Mouse (Mus musculus) embryonic facial prominence, embryonic 14.5 days (tissue): ENCODE data around the gene Fndc1. TPM values are rescaled to one million over a fixed set of nuclear protein-coding genes. Genes with fewer than 3 reads are reported as not detected.
A peak's percentile ranks its signal among the peaks of the same experiment; 100 is the strongest.

Source experiments
- ATAC-seq: fragments of 200-750 bp; cut with Nextera tagmentation; 2 replicates; pipeline ENCODE4 v1.8.0; 2017; ENCODE audit warnings: low read depth, moderate number of reproducible peaks, moderate TSS enrichment
- DNase-seq: peaks from one replicate; pipeline ENCODE4 v3.0.0-alpha.2; 2015; ENCODE audit warnings: low spot score
- H3K27ac ChIP-seq: fragments of 300-500 bp; sonication (generic); replicated peaks from 2 replicates; pipeline ENCODE4 v1.5.1; 2014; ENCODE audit warnings: low read depth, mild to moderate bottlenecking, low read length, moderate library complexity
- H3K27me3 ChIP-seq: fragments of 300-500 bp; sonication (generic); replicated peaks from 2 replicates; pipeline ENCODE4 v1.6.1; 2014; ENCODE audit warnings: low read length; ENCODE audit not compliant: control insufficient read depth, insufficient read depth
- H3K36me3 ChIP-seq: fragments of 300-500 bp; sonication (generic); 2 replicates; pipeline ENCODE4 v1.6.1; 2014; ENCODE audit warnings: low read length, mixed read lengths; ENCODE audit not compliant: control insufficient read depth, insufficient read depth
- H3K4me1 ChIP-seq: fragments of 300-500 bp; sonication (generic); 2 replicates; pipeline ENCODE4 v1.6.1; 2014; ENCODE audit warnings: antibody characterized with exemption, low read length; ENCODE audit not compliant: control insufficient read depth, insufficient read depth
- H3K4me2 ChIP-seq: fragments of 300-500 bp; sonication (generic); 2 replicates; pipeline ENCODE4 v1.6.1; 2014; ENCODE audit warnings: low read depth, mild to moderate bottlenecking, low read length, moderate library complexity, mixed read lengths
- H3K4me3 ChIP-seq: fragments of 300-500 bp; sonication (generic); 2 replicates; pipeline ENCODE4 v1.5.1; 2014; ENCODE audit warnings: low read depth, mild to moderate bottlenecking, low read length
- H3K9ac ChIP-seq: fragments of 300-500 bp; sonication (generic); 2 replicates; pipeline ENCODE4 v1.6.1; 2014; ENCODE audit warnings: low read depth, mild to moderate bottlenecking, low read length, moderate library complexity, mixed read lengths
- H3K9me3 ChIP-seq: fragments of 300-500 bp; sonication (generic); 2 replicates; pipeline ENCODE4 v1.6.1; 2016; ENCODE audit warnings: low read length; ENCODE audit not compliant: control insufficient read depth
- WGBS: fragments of 180-500 bp; shearing (Covaris S2); extraction: QIAGEN DNeasy Blood & Tissue Kit; methylation state at CpG from one replicate; pipeline ENCODE4 v1.1.7; 2014; 5-methylcytosine and 5-hydroxymethylcytosine counted together
- polyA plus RNA-seq: library from polyadenylated mRNA; unstranded; fragments of >200 nt; fragmentation: Nextera tagmentation; extraction: Ambion mirVana; gene quantifications from 2 replicates; pipeline ENCODE4 v1.2.1, GENCODE M21; 2014

Fndc1 gene
- polyA plus RNA-seq, 1 experiment from 2014 or later = 64.1 TPM

- WGBS = 53% methylated on average over 6 of the region's 6 CpGs
- Histone ChIP-seq H3K4me2 (no peak overlapping the region), H3K4me3 (no peak overlapping the region), H3K9me3 (no peaks in the 10 kb centered on the region), H3K4me1 (peaks cover 13% of the 10 kb centered on the region; the same call in 1 of the 2 replicates), H3K36me3 (no peaks in the 10 kb centered on the region), H3K27me3 (no peaks in the 10 kb centered on the region), H3K9ac (no peak overlapping the region), H3K27ac (no peak overlapping the region; the same call in 1 of the 2 replicates)
- ATAC-seq (no peak), DNase-seq (peak; percentile 32)
These were observed 22.0 kb downstream of the Fndc1 start for GRCm38 (mm10) chr17:7805105-7805504.

- H3K4me1 ChIP-seq = peaks cover 13% of the 10 kb centered on the region; the same call in 1 of the 2 replicates
- ATAC-seq = no peak
- H3K4me3 ChIP-seq = no peak overlapping the region
- DNase-seq = peak; percentile 24
- H3K27me3 ChIP-seq = no peaks in the 10 kb centered on the region
- H3K36me3 ChIP-seq = no peaks in the 10 kb centered on the region
- no peaks in the 10 kb centered on the region for H3K9me3 ChIP-seq
- WGBS = 43% methylated on average over 9 of the region's 9 CpGs
- no peak overlapping the region for H3K27ac ChIP-seq
- no peak overlapping the region for H3K9ac ChIP-seq
- no peak overlapping the region for H3K4me2 ChIP-seq
These were observed 24.6 kb downstream of the Fndc1 start for GRCm38 (mm10) chr17:7802483-7802882.

GRCm38 (mm10) chr17:7799894-7800293 is 27.2 kb downstream of the Fndc1 start:
- no peaks in the 10 kb centered on the region for H3K36me3 ChIP-seq
- no peak overlapping the region for H3K4me2 ChIP-seq
- H3K9me3 ChIP-seq = no peaks in the 10 kb centered on the region
- DNase-seq (no peak), ATAC-seq (no peak)
- WGBS = 70% methylated on average over 3 of the region's 3 CpGs
- H3K4me3 ChIP-seq = no peak overlapping the region
- H3K27ac ChIP-seq = no peak overlapping the region
- no peak overlapping the region for H3K9ac ChIP-seq
- H3K4me1 ChIP-seq = peaks cover 9% of the 10 kb centered on the region; the same call in 1 of the 2 replicates
- no peaks in the 10 kb centered on the region for H3K27me3 ChIP-seq

GRCm38 (mm10) chr17:7795584-7795983 is 31.5 kb downstream of the Fndc1 start:
- no peak overlapping the region for H3K4me3 ChIP-seq
- no peak for DNase-seq
- no peak overlapping the region for H3K9ac ChIP-seq
- H3K27me3 ChIP-seq = no peaks in the 10 kb centered on the region
- no peak overlapping the region for H3K4me2 ChIP-seq
- H3K9me3 ChIP-seq = no peaks in the 10 kb centered on the region
- no peak overlapping the region for H3K27ac ChIP-seq
- 84% methylated on average over 8 of the region's 8 CpGs for WGBS
- H3K36me3 ChIP-seq = no peaks in the 10 kb centered on the region
- H3K4me1 ChIP-seq = peaks cover 9% of the 10 kb centered on the region
- ATAC-seq = no peak

- H3K4me2 ChIP-seq = no peak overlapping the region
- no peak overlapping the region for H3K27ac ChIP-seq
- H3K4me3 ChIP-seq = no peak overlapping the region
- H3K27me3 ChIP-seq = no peaks in the 10 kb centered on the region
- H3K9me3 ChIP-seq = no peaks in the 10 kb centered on the region
- ATAC-seq (no peak), DNase-seq (no peak)
- no peak overlapping the region for H3K9ac ChIP-seq
- peaks cover 12% of the 10 kb centered on the region for H3K4me1 ChIP-seq
- WGBS = 65% methylated on average over 2 of the region's 2 CpGs
- no peaks in the 10 kb centered on the region for H3K36me3 ChIP-seq
These were observed 31.9 kb downstream of the Fndc1 start for GRCm38 (mm10) chr17:7795168-7795567.

GRCm38 (mm10) chr17:7794093-7794492 is 33.0 kb downstream of the Fndc1 start:
- no peak overlapping the region for H3K27ac ChIP-seq
- no peak overlapping the region for H3K4me3 ChIP-seq
- DNase-seq (no peak), ATAC-seq (no peak)
- H3K27me3 ChIP-seq = no peaks in the 10 kb centered on the region
- H3K9ac ChIP-seq = no peak overlapping the region
- H3K36me3 ChIP-seq = no peaks in the 10 kb centered on the region
- H3K9me3 ChIP-seq = no peaks in the 10 kb centered on the region
- peaks cover 12% of the 10 kb centered on the region for H3K4me1 ChIP-seq
- H3K4me2 ChIP-seq = no peak overlapping the region
- 87% methylated on average over 6 of the region's 6 CpGs for WGBS

- 60% methylated on average over 3 of the region's 3 CpGs for WGBS
- no peak overlapping the region for H3K9ac ChIP-seq
- no peaks in the 10 kb centered on the region for H3K27me3 ChIP-seq
- H3K9me3 ChIP-seq = no peaks in the 10 kb centered on the region
- no peak overlapping the region for H3K4me2 ChIP-seq
- H3K27ac ChIP-seq = no peak overlapping the region
- no peak overlapping the region for H3K4me3 ChIP-seq
- peaks cover 12% of the 10 kb centered on the region for H3K4me1 ChIP-seq
- ATAC-seq (no peak), DNase-seq (no peak)
- no peaks in the 10 kb centered on the region for H3K36me3 ChIP-seq
These were observed 36.6 kb downstream of the Fndc1 start for GRCm38 (mm10) chr17:7790512-7790911.

- H3K4me3 ChIP-seq = no peak overlapping the region
- H3K9ac ChIP-seq = no peak overlapping the region
- no peak overlapping the region for H3K4me2 ChIP-seq
- DNase-seq (no peak), ATAC-seq (no peak)
- H3K9me3 ChIP-seq = no peaks in the 10 kb centered on the region
- no peaks in the 10 kb centered on the region for H3K4me1 ChIP-seq
- H3K36me3 ChIP-seq = no peaks in the 10 kb centered on the region
- 78% methylated on average over 3 of the region's 3 CpGs for whole genome bisulfite sequencing
- H3K27me3 ChIP-seq = no peaks in the 10 kb centered on the region
- no peak overlapping the region for H3K27ac ChIP-seq
These were observed 53.0 kb downstream of the Fndc1 start for GRCm38 (mm10) chr17:7774101-7774500.

GRCm38 (mm10) chr17:7759786-7760185 is 67.3 kb downstream of the Fndc1 start:
- no peaks in the 10 kb centered on the region for H3K4me1 ChIP-seq
- DNase-seq (peak; percentile 25), ATAC-seq (no peak)
- H3K4me2 ChIP-seq = no peak overlapping the region
- H3K27ac ChIP-seq = no peak overlapping the region
- no peak overlapping the region for H3K4me3 ChIP-seq
- H3K36me3 ChIP-seq = no peaks in the 10 kb centered on the region
- no peak overlapping the region for H3K9ac ChIP-seq
- H3K9me3 ChIP-seq = no peaks in the 10 kb centered on the region
- no peaks in the 10 kb centered on the region for H3K27me3 ChIP-seq
- 63% methylated on average over 4 of the region's 4 CpGs for WGBS
